Mouse (Mus musculus) small intestine, adult 2 months (tissue): ENCODE data around the gene Dusp5.

Experiments used
- CTCF ChIP-seq: fragments of 200-500 bp; IDR thresholded peaks from 2 replicates; pipeline ENCODE4 v1.5.1; 2012; ENCODE audit warnings: low read depth, mild to moderate bottlenecking, control low read depth, inconsistent platforms, low read length, moderate library complexity, mixed read lengths; ENCODE audit not compliant: insufficient replicate concordance, insufficient read length; ENCODE audit errors: extremely low read depth
- POLR2A ChIP-seq: fragments of 200-500 bp; IDR thresholded peaks from 2 replicates; pipeline ENCODE4 v1.6.1; 2012; ENCODE audit warnings: low read depth, mild to moderate bottlenecking, control low read depth, inconsistent platforms, low read length, moderate library complexity

GRCm38 (mm10) chr19:53479590-53479989 is 49.3 kb upstream of the Dusp5 start:
- TF ChIP-seq CTCF = no peak
- no peak for TF ChIP-seq POLR2A
